Mouse (Mus musculus): Measurements from ENCODE around the gene Sema3f.

- TF ChIP-seq CTCF (IDR thresholded peaks at IDR 0.05; ENCODE audit: borderline replicate concordance, insufficient read depth, low read depth, low read length) (peak; percentile 98), POLR2A (IDR thresholded peaks at IDR 0.05; ENCODE audit: borderline replicate concordance, insufficient read depth, low read length) (no peak)
These were observed 28.0 kb upstream of the Sema3f start for GRCm38 (mm10) chr9:107738020-107738840.
